Mouse (Mus musculus) layer of hippocampus, adult 8-10 months (tissue): ENCODE results near the gene Prrx2. TPM values are rescaled to one million over a fixed set of nuclear protein-coding genes. Genes with fewer than 3 reads are reported as not detected.

Source experiments
- DNase-seq, 2 experiments: peaks; one replicate each; pipeline ENCODE4 v3.0.0; 2022; ENCODE audit warnings: low spot score in 2 of 2
- total RNA-seq, 4 experiments: library from RNA; stranded (reverse); gene quantifications; 2 replicates each; pipeline ENCODE4 v1.2.4; 2022

Gene Prrx2
- total RNA-seq, result 1 to 10 TPM in 3 of 4 experiments, under 1 TPM in 1; 0.94 to 3.9 (median 1.9) TPM

DNA sequence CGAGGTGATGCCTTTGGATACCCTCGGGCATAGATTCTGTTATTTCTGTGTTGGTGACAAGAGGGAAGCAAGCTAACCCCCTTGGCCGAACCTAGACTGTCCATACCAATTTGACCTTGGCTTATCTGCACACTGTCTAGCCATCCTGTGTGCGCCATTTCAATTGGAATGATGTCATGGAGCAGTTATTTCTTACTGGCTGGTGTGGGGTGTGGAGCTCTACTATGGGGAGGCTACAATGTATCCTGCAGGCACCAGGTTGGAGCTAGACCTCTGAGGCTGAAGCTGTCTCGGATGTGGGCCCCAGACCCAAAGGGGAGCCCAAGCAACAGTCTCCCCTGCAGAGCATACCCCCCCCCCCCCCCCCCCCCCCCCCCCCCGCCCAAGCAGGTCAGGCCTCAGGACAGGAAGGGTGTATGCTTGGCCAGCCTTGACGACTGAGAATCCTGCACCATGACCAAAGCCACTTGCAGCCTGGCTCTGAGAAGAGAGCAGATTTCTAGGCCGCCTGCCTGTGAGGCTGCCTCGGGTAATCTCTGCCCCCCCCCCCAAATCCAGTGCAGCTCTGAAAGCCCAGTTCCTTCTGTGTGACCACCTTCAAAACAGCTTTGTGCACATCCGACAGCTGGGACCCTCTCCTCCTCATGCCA lies at the start of gene Prrx2:
Gene Prrx2, plus strand, starts transcription at position 600 of the 650 bp plus-strand sequence.
- DNase-seq, result no peak

- no peak for DNase-seq
Observed at GRCm38 (mm10) chr2:30787466-30787865, 47.3 kb upstream of the Prrx2 start.

DNA sequence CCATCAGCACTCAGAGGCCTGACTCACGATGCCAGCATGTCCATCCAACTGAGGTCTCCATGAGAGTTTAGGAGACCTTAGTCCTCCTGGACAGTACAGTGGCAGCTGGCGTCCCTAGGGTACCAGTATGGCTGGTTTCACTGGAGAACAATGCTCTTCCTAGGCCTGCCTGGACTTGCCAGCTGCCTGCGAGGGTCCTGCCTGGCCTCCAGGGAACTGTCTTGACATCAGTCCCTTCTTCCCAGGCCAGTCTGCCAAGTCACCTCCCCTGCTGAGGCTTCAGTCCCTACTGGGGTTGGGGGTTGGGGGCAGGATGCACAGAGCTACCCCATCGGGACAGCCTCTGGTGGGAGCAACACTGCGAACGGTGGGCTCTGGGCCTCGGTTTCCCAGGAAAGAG lies 42.7 kb upstream of the Prrx2 start:
- no peak for DNase-seq

GRCm38 (mm10) chr2:30794179-30795108 lies 40.3 kb upstream of the Prrx2 start:
- DNase-seq, result peak; percentile 88 to 97

DNA sequence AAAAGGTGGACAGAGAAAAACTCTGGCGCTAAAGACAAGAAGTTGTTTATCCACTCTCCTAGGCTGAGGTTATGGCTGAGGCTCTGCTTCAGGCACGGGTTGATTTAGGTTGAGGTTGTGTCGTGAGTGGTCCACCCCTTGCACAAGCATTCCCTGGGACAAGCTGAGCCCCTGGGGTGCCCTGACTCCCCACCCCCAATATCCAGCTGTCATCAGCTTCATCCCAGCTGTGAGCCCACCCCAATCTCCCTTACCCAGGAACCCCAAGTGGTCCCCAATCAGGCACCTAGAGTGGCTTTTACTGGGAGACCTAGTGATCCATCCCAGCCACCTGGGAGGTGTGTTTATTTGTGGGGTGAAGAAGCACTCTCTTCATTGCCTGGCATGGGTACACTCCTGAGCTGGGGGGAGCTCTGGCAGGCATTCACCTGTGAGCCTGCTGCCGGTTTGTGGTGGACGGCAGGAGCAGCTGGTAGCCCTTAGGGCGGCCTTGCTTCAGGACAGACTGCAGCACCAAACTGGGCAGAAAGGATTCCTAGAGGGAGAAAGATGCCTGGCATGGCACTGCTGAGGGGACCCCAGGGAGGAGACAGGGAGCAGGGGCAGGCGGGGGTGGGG lies 39.4 kb upstream of the Prrx2 start:
- no peak for DNase-seq

GRCm38 (mm10) chr2:30795889-30796275 lies 38.9 kb upstream of the Prrx2 start:
- no peak for DNase-seq

DNA sequence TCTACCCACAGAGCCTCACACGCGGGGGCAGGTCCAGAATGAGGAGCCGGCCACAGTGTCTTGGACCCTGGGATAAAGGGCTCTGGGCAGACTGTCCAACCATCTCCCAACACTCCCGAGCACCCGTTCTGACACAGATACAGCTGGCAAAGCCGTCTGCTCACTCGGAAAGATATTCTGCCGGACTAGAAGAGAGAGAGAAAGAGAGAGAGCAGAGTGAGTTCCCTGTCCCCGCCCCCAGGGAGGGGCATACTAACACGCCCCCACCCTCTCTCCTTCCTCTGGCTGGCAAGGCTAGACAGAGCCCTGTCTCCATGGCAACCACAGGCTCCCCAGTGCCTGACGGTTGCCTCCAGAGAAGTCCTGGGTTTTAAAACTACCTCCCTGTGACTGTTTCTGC lies 38.4 kb upstream of the Prrx2 start:
- DNase-seq, result peak; percentile 88 to 90

DNA sequence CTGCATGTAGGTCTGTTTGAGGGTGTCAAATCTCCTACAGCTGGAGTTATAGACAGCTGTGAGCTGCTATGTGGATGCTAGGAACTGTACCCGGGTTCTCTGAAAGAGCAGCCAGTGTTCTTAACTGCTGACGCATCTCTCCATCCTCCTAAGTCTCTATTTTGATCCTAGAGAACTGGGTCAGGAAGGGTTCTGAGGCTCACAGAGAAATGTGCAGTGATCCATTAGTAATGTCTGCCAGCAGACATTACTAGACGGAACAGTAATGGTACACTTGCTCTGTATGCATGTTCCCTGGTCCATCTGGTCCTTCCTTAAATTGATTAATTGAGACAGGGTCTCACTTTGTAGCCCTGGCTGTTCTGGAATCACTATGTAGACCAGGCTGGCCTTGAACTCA lies 35.3 kb upstream of the Prrx2 start:
- DNase-seq, result no peak

DNA sequence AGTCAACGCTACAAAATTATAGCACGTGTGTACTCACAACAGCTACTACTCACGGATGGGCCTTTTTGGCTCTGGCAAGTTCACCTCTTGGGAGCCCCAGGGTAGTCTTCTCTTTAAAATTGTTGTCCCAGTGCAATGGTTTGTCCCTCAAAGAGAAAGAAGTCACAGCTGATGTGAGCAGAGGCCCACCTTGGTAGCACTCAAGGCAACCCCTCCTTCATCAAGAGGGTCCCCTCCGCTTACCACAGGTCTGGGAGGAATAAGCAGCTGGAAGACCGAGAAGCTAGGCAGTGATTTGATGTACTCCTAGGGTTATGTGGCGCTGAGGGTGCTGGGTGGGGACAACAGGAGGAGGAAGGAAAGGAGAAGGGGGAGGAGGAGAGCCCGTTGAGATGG lies 34.1 kb upstream of the Prrx2 start:
- DNase-seq, result no peak

GRCm38 (mm10) chr2:30801067-30801852 lies 33.5 kb upstream of the Prrx2 start:
- DNase-seq, result no peak

GRCm38 (mm10) chr2:30803604-30804003 lies 31.2 kb upstream of the Prrx2 start, which contains the start of gene 1700001O22Rik:
TSS of gene 1700001O22Rik (minus strand) at chr2:30803661.
- DNase-seq, result no peak

GRCm38 (mm10) chr2:30805983-30806382 lies 28.8 kb upstream of the Prrx2 start:
- DNase-seq, result no peak

DNA sequence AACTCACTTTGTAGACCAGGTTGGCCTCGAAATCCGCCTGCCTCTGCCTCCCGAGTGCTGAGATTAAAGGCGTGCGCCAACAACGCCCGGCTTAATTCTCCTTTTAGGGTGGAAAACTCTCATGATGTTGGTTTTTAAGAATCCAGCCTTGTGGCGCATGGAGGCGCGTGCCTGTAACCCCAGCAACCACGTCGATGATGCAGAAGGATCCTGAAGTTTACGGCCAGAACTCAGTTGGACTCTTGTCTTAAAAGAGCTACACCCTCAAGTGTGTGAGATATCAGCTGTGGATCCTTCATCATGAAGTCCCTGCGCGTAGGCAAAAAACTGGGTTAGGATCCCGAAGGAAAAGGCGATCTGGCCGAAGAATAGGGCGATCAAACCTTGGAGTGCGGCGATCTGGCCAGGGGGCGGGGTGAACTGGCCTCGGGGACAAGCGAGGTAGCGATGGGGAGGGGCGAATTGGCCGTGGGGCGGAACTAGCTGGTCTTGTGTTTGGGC lies 27.6 kb upstream of the Prrx2 start:
- DNase-seq, result no peak

DNA sequence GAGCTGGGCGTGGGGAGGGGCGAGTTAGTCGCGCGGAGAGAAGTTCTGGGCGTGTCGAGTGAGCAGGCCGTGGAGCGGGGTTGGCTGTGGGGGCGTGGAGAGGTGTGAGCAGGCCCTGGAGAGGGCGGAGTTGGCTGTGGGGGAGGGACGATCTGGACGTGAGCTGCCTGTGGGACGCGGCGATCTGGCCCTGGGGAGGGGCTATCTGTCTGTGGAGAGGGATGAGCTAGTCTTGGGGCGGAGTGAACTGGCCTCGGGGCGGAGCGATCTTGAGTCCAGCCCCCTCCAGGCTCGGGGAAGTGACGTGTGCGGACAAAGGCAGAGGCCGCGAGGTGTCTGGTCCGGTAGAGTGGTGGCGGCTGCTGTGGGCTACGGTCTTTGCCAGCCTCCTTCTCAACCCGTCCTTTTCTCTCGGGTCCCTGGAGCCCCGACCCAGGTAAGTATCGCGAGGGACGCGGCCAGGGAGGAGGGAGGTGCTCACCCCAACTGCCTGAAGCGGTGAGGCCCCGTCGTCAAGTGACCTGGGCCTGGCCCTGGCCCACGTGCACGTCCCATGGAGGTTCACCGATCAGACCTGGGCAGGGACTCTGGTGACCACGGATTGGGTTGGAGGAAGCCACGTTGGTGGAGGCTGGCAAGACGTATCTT lies 27.0 kb upstream of the Prrx2 start, which contains the start of gene Ntmt1:
Gene Ntmt1, plus strand, starts transcription at position 179 of the 648 bp plus-strand sequence.
- peak; percentile 98 to 99 for DNase-seq

- no peak for DNase-seq
Observed at GRCm38 (mm10) chr2:30808296-30808655, 26.5 kb upstream of the Prrx2 start.

DNA sequence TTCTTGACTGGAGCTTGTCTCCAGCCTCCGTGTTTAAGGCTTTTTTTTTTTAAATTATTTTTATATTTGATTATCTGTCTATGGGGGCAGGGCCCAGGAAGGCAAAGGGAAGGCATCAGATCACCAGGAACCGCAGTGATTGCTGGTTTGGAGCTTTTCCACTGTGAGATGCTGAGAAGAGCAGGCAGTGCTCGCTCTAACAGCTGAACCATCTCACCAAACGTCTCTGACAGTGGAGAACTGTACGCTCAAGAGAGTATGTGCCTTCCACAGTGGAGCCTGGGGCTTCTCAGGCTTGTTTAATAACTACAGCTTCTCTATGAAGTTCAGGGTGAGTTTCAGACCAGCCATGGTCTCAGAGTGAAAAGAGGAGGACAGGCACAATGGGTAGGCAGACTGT lies 25.3 kb upstream of the Prrx2 start:
- no peak for DNase-seq

- no peak for DNase-seq
Observed at GRCm38 (mm10) chr2:30810573-30810972, 24.2 kb upstream of the Prrx2 start.

DNA sequence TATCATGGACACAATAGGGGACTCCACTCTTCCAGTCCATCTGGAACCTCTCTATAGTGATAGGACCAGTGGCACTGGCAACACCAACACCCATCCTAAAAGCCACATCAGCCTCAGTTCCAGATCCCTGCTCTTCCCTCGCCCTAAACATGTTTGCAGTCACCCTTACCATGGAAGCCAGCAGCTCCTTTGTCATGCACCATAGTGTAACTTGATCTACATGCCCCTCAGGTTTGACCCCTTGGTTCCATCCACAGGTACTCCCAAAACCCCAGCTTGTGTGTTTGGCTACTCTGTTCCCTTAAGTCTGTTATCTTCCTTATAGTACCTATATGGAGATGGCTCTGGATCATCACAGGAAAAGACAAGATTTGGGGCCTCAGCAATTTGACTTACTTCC lies 18.4 kb upstream of the Prrx2 start:
- no peak for DNase-seq

- no peak for DNase-seq
Observed at GRCm38 (mm10) chr2:30819873-30820272, 14.9 kb upstream of the Prrx2 start.

- no peak for DNase-seq
Observed at GRCm38 (mm10) chr2:30821073-30821472, 13.7 kb upstream of the Prrx2 start.

DNA sequence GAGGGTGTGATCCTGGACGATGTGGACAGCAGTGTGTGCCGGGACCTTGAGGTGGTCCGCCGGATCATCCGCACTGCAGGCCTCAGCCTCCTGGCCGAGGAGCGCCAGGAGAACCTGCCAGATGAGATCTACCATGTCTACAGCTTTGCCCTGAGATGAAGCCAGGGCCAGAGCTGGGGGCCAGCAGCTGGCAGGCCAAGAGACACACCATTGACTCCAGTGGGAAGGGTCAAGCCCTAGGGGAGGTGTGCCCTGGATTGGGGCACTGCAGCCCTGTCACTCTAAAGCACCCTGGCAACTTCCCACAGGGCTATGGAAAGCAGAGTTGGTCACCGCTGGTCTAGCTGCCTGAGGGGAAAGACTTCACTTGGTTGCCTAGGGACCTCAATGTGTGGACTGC lies 12.3 kb upstream of the Prrx2 start:
- DNase-seq, result no peak
